Comparison of ENCODE assay signal across 11 mouse cellular contexts in the genomic region with DNA sequence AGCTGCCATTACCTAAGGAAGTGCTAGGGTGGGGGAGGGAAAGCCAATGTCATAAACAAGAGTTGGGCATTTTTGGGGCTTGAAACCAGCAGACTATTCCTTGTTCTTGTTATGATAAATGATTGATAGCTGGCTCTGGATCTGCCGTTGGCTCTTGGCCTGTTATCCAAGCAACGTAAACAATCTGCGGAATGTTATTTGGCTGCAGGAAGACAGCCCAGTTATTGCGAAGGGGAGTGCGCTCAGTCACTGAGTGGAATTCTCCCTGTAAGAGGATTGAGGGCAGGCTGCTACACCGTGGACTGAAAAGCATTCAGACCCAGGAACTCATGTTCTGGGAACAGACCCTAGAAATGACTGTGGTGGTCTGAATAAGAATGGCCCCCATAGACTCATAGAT. TPM values are rescaled to one million over a fixed set of nuclear protein-coding genes. Genes with fewer than 3 reads are reported as not detected.
DNase-seq lines count a peak whose midpoint lies in the region; ATAC-seq lines count a peak whose summit lies in the region.
"Had no signal": no experiment of that assay in that cellular context is flagged by ENCODE, and none has a peak within 500 bp of the region (broad histone marks: within the 10 kb centered on the region; RNA-seq: fewer than 3 reads in every experiment).

No protein-coding gene starts in this region.

- ATAC-seq in liver, embryonic 11.5 days (replicated peaks; ENCODE audit: low FRiP score), result no peak

- peak; percentile 54 for DNase-seq in kidney, adult 11 months
- DNase-seq in kidney, adult 9 months, result no peak
- DNase-seq in adipocyte (ENCODE audit: low spot score), result peak; percentile 50
- no peak for DNase-seq in liver, embryonic 11.5 days (ENCODE audit: low spot score)
- DNase-seq in lung, postnatal 10 days, result peak; percentile 82
- DNase-seq in frontal cortex, adult 2 months (ENCODE audit: extremely low spot score in 1 of 2, low spot score in 1 of 2), result no peak
- no peak for DNase-seq in T-cell, adult 2 months (ENCODE audit: low spot score)
- DNase-seq in left cerebral cortex, adult 18-20 months (ENCODE audit: low spot score in 2 of 2), result no peak
- DNase-seq: cerebellum, adult 8-10 months; gastrocnemius, adult 2 months had no signal

- H3K4me2 ChIP-seq in liver, embryonic 11.5 days, result no peak overlapping the region
- H3K4me2 ChIP-seq: embryonic facial prominence, embryonic 15.5 days had no signal

- peaks cover 29% of the 10 kb centered on the region for H3K4me1 ChIP-seq in liver, embryonic 11.5 days (replicated peaks; ENCODE audit: control insufficient read depth, insufficient read depth, low read length)

- WGBS in liver, embryonic 11.5 days, result 74% methylated on average over 6 of the region's 6 CpGs

- H3K27ac ChIP-seq in liver, embryonic 11.5 days (ENCODE audit: low read depth, low read length), result 0 out of 2 replicates have a peak overlapping the region, but pooled peaks have one; percentile 87
- H3K27ac ChIP-seq: embryonic facial prominence, embryonic 15.5 days; gastrocnemius, adult 2 months had no signal

- no peaks in the 10 kb centered on the region for H3K27me3 ChIP-seq in liver, embryonic 11.5 days (replicated peaks; ENCODE audit: control insufficient read depth, insufficient read depth, low read length)
- H3K27me3 ChIP-seq: embryonic facial prominence, embryonic 15.5 days had no signal

- no peak overlapping the region for H3K4me3 ChIP-seq in liver, embryonic 11.5 days (ENCODE audit: low read depth, low read length)
- H3K4me3 ChIP-seq: embryonic facial prominence, embryonic 15.5 days; gastrocnemius, adult 2 months had no signal

- H3K36me3 ChIP-seq in liver, embryonic 11.5 days (ENCODE audit: control insufficient read depth, insufficient read depth, low read length), result no peaks in the 10 kb centered on the region
- H3K36me3 ChIP-seq: embryonic facial prominence, embryonic 15.5 days had no signal

- H3K9ac ChIP-seq in liver, embryonic 11.5 days (ENCODE audit: low read depth, low read length), result no peak overlapping the region
- H3K9ac ChIP-seq: embryonic facial prominence, embryonic 15.5 days had no signal

- H3K9me3 ChIP-seq in liver, embryonic 11.5 days (ENCODE audit: control insufficient read depth, low read length), result no peaks in the 10 kb centered on the region
- H3K9me3 ChIP-seq: embryonic facial prominence, embryonic 15.5 days had no signal

RNA-seq across cellular contexts. Expression of a gene that starts 40.3 kb away (rescaled TPM):
- 0.71 and 1.0 TPM in 2 replicates for polyA plus RNA-seq in liver, embryonic 11.5 days (2014; fragmentation: Nextera tagmentation; extraction: Ambion mirVana)
- 1.7 and 2.3 TPM in 2 replicates for polyA plus RNA-seq in frontal cortex, adult 2 months (2012; rRNA removed)
- total RNA-seq in left cerebral cortex, adult 18-20 months (2021), result 1 to 10 TPM; 3.4 to 3.9 TPM

RNA-seq across cellular contexts. Expression of a gene that starts 41.5 kb away (rescaled TPM):
- 3.2 and 3.9 TPM in 2 replicates for polyA plus RNA-seq in liver, embryonic 11.5 days (2014; fragmentation: Nextera tagmentation; extraction: Ambion mirVana)
- 2.0 and 2.4 TPM in 2 replicates for polyA plus RNA-seq in frontal cortex, adult 2 months (2012; rRNA removed)
- 1 to 10 TPM; 3.0 to 3.8 TPM for total RNA-seq in left cerebral cortex, adult 18-20 months (2021)

Comparison
In these comparisons a context has a peak if more than half of its experiments do, and no peak if none do; other contexts are left out.
1. DNase-seq: peak in kidney, adult 11 months (single experiment), adipocyte (single experiment) and lung, postnatal 10 days (single experiment); none in kidney, adult 9 months (single experiment), liver, embryonic 11.5 days (single experiment), frontal cortex, adult 2 months (0 of 2), T-cell, adult 2 months (single experiment) and left cerebral cortex, adult 18-20 months (0 of 2).